Mouse (Mus musculus): Measurements from ENCODE around the gene Krt14. TPM values are rescaled to one million over a fixed set of nuclear protein-coding genes. Genes with fewer than 3 reads are reported as not detected.

Gene Krt14
- total and polyA plus RNA-seq, 3 experiments: not detected

DNA sequence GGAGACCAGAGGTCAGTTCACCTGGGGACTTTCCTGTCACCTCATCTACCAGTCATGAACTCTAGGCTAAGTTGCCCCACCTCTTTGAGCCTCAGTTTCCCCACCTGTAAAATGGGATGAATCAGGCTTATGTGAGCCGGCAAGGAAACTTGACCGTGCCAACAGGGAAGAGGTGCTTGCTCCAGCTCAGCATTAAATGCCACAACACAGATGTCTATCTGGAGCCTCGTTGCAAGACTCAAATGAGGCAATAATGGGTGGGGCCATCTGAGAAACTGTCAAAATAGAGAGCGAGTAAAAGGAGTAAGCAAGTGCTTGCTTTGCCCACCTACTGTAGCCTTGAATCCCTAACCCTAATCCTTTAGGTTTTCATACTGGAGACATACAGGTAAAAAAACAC is 12.0 kb upstream of the Krt14 start:
- Histone ChIP-seq H3K4me3 (ENCODE audit: control insufficient read depth in 1 of 2, insufficient read depth in 1 of 2, low read depth in 2 of 2, low read length in 2 of 2) (no peak overlapping the region), H3K27ac (ENCODE audit: control insufficient read depth, low read depth, low read length) (no peak overlapping the region), H3K27me3 (ENCODE audit: control insufficient read depth in 1 of 2, insufficient read depth in 2 of 2, low read length in 2 of 2) (no peaks in the 10 kb centered on the region), H3K79me2 (ENCODE audit: control insufficient read depth, insufficient read depth, low read length, poor library complexity) (no peaks in the 10 kb centered on the region), H3K36me3 (ENCODE audit: control insufficient read depth in 1 of 2, insufficient read depth in 2 of 2, low read length in 2 of 2) (no peaks in the 10 kb centered on the region), H3K9ac (ENCODE audit: control insufficient read depth, low read depth, low read length, poor library complexity, severe bottlenecking) (no peak overlapping the region), H3K4me1 (ENCODE audit: control insufficient read depth in 1 of 2, insufficient read depth in 2 of 2, low read length in 2 of 2) (no peaks in the 10 kb centered on the region), H3K9me3 (replicated peaks; ENCODE audit: insufficient read depth, low read length) (no peaks in the 10 kb centered on the region)
- no peak for DNase-seq (ENCODE audit: low read depth, low spot score)
- no peak for TF ChIP-seq GATA1 (IDR thresholded peaks at IDR 0.05; ENCODE audit: low read depth, low read length)
- TF ChIP-seq E2F4 (IDR thresholded peaks at IDR 0.05; ENCODE audit: borderline replicate concordance, low read depth, low read length): no peak

DNA sequence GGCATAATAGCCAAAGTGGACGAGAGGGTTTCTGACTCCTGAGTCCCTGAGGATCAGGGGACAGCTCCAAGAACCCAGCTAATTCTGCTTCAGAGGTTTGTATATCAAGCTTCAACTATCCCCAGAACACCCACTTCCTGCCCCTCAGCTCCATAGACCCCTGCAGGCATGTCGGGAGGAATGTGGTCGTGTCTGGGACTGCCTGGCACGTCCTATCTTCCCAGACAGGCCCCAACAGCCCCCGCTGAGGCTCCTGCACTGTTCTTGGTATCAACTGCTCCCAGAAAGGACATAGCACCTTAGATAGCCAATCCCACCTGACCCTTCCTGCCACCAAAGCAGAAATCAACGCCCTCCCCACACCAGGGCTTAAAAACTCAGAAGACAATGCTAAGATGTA is 1.2 kb upstream of the Krt14 start:
- Histone ChIP-seq H3K4me1 (ENCODE audit: control insufficient read depth in 1 of 2, insufficient read depth in 2 of 2, low read length in 2 of 2) (no peaks in the 10 kb centered on the region), H3K27me3 (ENCODE audit: control insufficient read depth in 1 of 2, insufficient read depth in 2 of 2, low read length in 2 of 2) (no peaks in the 10 kb centered on the region), H3K9ac (ENCODE audit: control insufficient read depth, low read depth, low read length, poor library complexity, severe bottlenecking) (no peak overlapping the region), H3K4me3 (ENCODE audit: control insufficient read depth in 1 of 2, insufficient read depth in 1 of 2, low read depth in 2 of 2, low read length in 2 of 2) (no peak overlapping the region), H3K27ac (ENCODE audit: control insufficient read depth, low read depth, low read length) (no peak overlapping the region), H3K9me3 (replicated peaks; ENCODE audit: insufficient read depth, low read length) (no peaks in the 10 kb centered on the region), H3K79me2 (ENCODE audit: control insufficient read depth, insufficient read depth, low read length, poor library complexity) (no peaks in the 10 kb centered on the region), H3K36me3 (ENCODE audit: control insufficient read depth in 1 of 2, insufficient read depth in 2 of 2, low read length in 2 of 2) (no peaks in the 10 kb centered on the region)
- no peak for DNase-seq (ENCODE audit: low read depth, low spot score)
- TF ChIP-seq CHD1 (IDR thresholded peaks at IDR 0.05; ENCODE audit: low read depth, low read length): no peak
- TF ChIP-seq CHD2 (IDR thresholded peaks at IDR 0.05; ENCODE audit: low read length): no peak
- no peak for TF ChIP-seq GABPA (IDR thresholded peaks at IDR 0.05; ENCODE audit: low read depth, low read length)
- TF ChIP-seq CTCF (IDR thresholded peaks at IDR 0.05 in 2 of 3, conservative IDR thresholded peaks at IDR 0.05 in 1 of 3; ENCODE audit: control insufficient read depth in 1 of 3, insufficient read depth in 1 of 3, low read depth in 2 of 3, low read length in 3 of 3, poor library complexity in 1 of 3, severe bottlenecking in 1 of 3): no peak
- TF ChIP-seq ZNF384 (IDR thresholded peaks at IDR 0.05; ENCODE audit: low read depth, low read length): no peak
- no peak for TF ChIP-seq SIN3A (IDR thresholded peaks at IDR 0.05; ENCODE audit: low read length)
- no peak for TF ChIP-seq ELF1 (IDR thresholded peaks at IDR 0.05; ENCODE audit: low read depth, low read length)
- TF ChIP-seq USF1 (IDR thresholded peaks at IDR 0.05; ENCODE audit: low read depth, low read length): no peak
- no peak for TF ChIP-seq MAZ (IDR thresholded peaks at IDR 0.05; ENCODE audit: low read depth, low read length)
- TF ChIP-seq MYC (IDR thresholded peaks at IDR 0.05; ENCODE audit: low read depth, low read length): no peak
- no peak for TF ChIP-seq BHLHE40 (IDR thresholded peaks at IDR 0.05; ENCODE audit: borderline replicate concordance, low read depth, low read length)
- no peak for TF ChIP-seq POLR2AphosphoS2 (IDR thresholded peaks at IDR 0.05; ENCODE audit: low read length)
- no peak for TF ChIP-seq SMC3 (IDR thresholded peaks at IDR 0.05; ENCODE audit: low read depth, low read length)
- TF ChIP-seq MXI1 (IDR thresholded peaks at IDR 0.05; ENCODE audit: low read depth, low read length): no peak
- no peak for TF ChIP-seq MAX (IDR thresholded peaks at IDR 0.05; ENCODE audit: low read length)
- no peak for TF ChIP-seq HCFC1 (IDR thresholded peaks at IDR 0.05; ENCODE audit: low read depth, low read length)

All from MEL (cell line).